Mouse (Mus musculus) ovary, adult 18-20 months (tissue): ENCODE results near the gene Cacna2d3.

Source experiments
- DNase-seq: peaks from one replicate; pipeline ENCODE4 v3.0.0; 2022; ENCODE audit warnings: low spot score, mixed read lengths

Gene Cacna2d3

DNA sequence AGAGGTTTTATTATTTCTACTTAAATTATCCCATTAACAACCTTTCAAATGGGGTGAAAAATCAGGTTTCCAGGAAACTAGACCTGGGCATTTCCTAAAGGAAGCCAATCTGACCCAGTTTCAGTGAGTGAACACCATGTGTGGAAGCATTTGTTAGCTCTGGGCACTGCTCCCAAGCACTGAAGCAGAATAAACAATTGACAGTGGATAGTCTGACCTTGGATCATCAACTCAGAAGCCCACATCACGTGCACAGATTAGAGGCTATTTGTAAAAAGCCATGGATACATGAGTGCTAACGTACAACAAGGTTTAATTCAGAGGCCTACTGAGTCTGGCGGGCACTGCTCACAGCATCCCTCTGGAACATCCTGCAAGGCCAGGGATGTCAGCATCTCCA lies 82.4 kb downstream of the Cacna2d3 start:
- no peak for DNase-seq

DNA sequence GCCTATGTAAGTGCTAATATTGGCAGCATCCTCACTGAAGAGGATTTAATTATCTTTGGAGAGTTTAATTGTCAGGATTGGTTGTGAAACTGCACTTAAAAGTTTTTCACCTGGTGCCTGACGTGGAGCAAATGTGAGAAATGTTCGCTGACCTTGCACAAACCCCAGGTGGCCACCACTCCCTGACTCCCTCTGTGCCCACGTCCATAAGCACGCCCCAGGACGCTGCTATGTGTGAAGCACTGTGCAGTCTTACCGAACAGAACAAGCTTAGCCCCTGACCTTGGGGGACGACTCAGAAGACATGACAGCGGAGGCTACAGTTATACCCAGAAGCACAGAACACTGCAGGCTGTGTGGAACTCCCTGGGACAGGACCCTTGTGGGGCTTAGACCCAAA lies 93.5 kb downstream of the Cacna2d3 start:
- no peak for DNase-seq

DNA sequence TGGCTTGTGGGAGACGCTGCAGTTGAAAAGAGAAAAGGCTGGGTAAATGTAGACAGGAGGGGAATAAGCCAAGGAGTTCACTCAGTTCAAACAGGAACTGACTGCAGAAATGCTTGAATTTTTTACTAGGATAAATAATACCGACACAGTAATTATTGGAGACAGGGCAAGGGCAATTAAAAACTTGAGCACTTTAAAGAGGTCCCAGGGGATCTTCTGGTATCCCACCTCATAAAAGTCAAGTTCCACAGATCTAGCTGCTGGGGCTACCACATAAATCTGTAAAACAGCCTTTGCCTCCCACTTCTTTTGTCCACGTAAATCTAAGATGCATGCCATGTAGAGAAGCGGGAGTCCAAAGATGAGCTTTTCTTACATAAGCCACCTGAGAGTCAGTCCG lies 109.2 kb downstream of the Cacna2d3 start:
- no peak for DNase-seq

DNA sequence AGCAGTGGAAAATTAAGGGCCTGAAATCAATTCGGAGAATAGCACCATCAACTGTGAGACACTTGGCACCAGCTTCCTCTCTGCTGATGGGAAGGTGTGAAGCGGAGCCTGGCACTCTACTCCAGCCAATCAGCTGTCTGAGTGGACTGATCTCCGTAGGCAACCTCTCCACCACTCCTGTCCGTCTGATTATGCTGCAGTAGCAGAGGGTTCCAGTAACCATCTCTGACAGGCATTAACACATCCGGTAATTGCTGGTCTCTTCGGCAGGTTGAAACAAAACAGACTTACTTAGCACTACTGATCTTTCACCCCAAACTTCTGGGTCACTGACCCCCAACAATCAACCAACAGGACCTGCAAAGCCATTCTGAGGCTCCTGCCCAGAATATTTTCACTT lies 112.9 kb downstream of the Cacna2d3 start:
- DNase-seq, result no peak

DNA sequence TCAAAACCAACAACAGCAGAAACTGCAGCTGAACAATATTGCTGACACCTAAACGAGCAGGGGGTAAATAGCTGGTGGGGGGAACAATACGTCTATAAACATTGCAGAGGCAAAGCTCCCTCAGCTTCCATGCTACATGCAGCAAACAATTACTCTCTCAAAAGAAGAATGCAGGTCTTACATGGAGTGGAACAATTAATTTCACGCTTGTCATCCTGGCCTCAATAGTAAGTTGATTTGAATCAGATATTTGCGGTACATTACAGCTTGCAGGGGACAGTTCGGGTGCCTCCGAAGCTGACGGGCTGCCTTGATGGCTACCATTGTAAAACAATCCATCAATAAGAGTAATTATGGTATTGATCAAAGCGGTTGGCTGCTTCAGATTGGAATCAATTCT lies 122.2 kb downstream of the Cacna2d3 start:
- no peak for DNase-seq

DNA sequence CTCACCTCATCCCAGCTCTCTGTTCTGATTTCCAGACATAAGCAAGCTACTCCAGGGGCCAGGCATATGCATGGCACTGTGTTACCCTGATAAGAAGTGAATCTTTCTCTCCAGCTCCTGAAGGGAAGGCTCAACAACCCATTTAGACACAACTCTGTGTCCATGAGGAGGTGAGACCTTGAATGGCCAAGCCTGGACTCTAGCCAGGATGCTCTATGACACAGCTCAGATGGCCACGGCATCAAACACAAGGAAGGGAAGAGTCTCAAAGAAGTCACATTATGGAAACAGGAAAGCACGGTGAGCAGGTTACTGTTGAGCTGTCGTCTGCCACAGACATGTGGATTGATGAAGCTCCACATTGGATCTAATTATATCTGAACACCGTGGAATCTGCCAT lies 128.8 kb downstream of the Cacna2d3 start:
- no peak for DNase-seq

DNA sequence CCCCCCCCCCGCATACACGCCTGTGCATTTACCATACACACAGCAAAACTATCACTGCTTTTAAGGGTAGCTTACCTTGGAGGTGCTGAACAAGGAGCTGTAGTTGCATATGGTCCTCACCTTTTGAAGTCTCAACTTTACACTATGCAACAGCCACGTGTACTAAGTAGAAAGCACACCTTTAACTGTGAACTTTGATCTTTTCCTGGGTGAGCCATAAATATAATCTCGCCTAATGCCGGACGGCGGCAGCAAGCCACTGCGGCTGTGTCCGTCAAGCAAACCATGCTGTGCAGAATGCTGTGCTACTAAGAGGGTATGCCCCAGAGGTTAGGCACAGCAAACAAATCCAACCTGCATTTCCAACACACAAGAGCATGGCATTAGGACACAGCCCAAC lies 132.0 kb downstream of the Cacna2d3 start:
- no peak for DNase-seq

DNA sequence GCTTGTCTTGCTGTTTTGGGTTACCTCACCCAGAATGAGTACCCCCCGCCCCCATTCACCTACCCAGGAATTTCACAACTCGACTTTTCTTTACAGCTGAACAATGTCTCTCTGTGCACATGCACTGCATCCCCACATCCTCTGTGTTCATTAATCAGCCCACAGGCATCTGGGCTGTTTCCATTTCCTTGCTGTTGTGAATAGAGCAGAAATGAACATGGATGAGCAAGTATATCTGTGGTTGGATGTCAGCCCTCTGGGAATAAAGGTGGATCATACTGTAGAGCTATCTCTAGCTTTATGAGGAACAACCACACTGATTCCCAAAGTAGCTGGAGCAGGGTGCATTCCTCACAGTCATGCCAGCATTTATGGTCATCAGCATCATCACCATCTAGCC lies 139.7 kb downstream of the Cacna2d3 start:
- no peak for DNase-seq

DNA sequence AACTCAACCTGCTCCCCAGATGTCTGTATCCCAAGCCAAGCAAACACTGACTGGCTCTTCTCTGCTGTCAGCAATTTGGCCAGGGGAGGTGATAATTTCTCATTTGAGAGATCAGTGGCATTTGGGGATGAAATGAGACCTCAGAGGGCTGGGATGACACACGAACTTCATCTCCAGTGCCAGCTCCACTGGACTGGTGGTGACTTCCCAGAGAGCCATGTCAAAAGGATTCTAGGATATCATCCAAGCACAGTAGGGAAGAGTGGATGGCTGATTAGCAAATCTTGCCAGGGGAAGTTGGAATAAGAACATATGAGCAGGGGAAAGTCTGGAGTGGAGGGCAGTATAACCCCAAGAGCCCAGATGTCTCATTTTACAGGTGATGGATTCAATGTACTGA lies 143.9 kb downstream of the Cacna2d3 start:
- no peak for DNase-seq

DNA sequence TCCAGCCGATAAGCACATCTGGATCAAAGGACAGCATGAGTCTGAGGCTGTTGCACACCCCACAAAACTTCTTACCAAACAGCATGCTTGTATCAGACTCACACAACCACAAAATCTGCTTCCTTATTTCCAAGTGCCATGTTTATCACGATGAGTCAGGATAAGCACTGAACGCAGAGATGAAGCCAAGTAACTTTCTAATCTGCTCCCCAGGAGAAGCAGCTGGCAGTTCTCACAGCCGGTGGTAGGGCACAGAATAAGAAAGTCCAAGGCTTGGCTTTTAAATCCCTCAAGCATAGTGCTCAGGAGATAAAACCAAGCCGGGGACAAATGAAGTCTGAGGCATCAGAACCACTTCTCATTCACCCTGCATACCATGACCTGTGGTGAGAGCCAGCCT lies 146.1 kb downstream of the Cacna2d3 start:
- no peak for DNase-seq

DNA sequence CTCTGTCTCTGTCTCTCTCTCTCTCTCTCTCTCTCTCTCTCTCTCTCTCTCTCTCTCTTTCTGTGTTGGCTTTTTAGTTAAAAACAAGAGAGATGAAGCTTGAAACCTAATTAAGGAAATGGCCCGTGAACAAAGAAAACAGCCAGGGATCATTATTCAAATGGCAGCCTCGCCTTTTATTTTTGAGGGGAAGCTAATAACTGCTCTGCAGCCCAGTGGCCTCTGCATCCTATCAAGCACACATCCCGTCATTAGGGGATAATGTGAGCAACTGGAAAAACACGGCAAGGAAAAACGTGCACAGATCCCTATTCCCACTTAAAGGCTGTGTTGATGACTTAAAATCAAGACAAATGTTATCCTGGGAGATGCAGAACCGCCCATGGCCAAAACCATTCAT lies 159.0 kb downstream of the Cacna2d3 start:
- DNase-seq, result no peak

DNA sequence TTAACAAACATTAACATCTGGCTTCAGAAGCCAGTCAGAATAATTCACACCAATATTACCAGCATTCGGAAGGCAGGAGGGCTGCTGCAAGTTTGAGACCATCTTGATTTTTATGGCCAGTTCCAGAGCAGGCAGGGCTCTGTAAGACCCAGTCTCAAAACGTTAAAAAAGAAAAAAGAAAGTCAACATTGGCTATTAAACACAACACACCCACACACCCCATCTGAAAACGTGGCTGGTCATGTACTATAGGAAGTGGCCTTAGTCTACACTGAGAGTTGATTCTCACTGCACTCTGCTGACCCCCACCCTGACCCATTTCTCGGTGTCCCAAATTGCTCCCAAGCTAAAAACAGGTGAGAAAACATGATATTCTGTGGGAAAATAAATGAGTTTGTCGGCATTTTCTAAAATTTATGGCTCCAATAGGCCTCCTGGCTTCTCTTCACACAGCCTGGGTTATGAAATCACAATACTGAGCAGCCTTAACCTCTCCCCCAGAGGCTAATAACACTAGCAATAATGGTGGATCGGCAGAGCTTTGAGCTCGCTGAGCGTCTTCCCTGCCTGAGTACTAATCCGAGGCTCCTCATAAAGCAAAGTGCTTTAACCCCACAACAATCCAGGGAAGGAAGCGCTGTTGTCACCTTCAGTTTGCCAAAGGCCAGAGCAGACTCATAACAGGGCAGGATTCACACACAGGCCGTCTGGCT lies 160.4 kb downstream of the Cacna2d3 start:
- no peak for DNase-seq

DNA sequence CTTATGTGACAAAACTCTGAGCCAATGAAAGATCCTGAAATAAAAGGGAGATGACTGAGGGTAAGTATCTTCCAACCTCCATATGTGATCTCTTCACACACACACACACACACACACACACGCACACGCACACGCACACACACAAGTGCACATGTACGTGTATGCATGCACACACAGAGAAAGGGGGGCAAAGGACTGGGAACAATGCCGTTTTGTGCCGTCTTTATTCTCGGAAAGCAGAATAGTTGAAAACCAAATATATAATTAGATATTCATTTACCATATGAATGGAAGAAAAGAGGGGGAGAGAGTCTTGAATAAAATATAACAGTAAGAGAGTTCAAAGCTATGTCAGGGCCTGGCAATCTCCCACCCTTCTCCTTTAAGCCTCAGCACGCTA lies 163.2 kb downstream of the Cacna2d3 start:
- DNase-seq, result no peak

DNA sequence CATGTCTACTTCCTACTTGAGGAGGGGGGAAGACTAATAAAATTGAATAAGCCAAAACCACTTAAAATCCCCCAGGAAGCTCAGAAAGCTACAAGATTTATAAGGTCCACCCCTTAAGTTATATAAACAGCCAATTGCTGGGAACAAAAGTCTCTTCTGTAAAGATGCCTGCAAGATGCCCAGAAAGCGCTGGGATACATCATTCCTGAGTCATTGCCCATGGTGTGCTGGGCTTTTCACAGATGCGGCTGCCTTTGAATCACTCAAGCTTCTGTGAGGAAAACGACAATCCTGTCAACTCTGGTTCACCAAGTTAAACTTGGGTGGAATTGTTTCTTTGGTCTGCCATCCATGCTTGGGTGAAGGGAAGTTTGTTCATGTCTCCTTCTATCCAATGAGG lies 165.5 kb downstream of the Cacna2d3 start:
- DNase-seq, result no peak

DNA sequence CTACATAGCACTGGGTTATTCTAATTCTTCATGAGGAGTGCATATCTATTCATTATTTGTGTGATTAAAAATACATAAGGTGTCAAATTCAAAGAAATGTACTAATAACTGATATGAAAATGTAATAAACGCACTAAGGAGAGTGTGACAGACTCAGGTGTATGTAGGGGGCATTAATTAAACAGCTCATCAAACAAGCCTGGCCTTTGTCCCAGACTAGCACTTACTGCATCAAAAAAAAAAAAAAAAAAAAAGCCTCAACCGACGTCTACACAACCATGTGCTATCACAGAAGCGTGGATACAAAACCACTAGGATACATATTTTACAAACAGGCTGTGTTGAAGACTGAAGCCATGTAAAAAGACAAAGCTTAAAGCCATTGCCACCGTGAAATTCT lies 169.2 kb downstream of the Cacna2d3 start:
- DNase-seq, result no peak

DNA sequence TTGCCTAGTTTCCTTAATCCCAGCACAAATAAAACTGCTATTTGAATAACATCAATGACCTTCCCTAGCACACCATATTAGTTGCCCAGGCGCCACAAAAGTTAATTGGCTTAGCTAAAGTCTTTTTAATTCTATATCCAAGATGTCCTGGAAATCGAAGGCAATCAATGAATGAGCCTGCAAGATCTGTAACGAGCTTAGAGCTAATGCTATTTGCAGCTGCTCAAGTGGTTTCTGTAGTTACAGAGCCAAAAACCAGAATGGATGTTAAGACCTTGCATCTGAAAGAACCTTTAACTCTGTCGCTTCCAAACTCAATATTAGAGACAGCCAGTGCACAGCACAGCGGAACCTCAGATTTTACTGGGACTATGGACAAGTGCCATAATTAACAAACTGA lies 173.0 kb downstream of the Cacna2d3 start:
- no peak for DNase-seq

DNA sequence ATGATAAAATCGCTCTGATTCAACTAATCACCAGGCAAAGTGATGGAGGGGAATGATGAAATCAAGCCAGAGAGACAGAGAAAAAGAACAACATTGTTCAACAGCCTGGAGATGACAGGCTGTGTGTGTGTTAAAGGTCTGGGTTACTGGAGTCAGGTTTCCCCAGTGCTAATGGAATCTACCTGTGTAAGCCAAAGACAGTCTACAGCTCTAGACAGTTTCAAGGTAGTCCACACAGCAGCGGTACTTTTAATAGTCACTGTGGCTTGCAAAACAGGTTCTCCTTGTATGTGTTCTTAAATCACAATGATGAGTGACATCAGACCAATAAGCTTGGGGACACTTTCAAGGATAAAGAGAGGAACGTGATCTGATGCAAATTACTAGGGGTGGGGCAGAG lies 191.1 kb downstream of the Cacna2d3 start:
- DNase-seq, result no peak

DNA sequence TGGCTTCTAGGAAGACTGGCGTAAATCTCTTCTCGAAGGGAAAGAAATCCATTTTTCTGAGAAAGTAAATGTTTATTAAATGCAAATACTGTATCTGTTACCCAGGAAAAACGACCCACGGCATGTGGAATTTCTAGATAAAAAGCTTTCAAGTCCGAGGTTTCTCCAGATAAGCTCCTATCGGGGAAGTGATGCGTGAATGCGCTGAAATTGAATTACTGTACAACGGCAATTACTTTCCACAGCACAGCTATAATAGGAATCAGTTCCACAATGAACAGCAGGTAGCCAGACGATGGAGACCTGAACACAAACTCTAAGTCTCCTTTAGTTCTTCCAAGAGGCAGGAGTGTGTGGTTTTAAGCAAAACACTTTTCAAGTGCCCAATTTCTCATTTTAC lies 193.0 kb downstream of the Cacna2d3 start:
- no peak for DNase-seq

DNA sequence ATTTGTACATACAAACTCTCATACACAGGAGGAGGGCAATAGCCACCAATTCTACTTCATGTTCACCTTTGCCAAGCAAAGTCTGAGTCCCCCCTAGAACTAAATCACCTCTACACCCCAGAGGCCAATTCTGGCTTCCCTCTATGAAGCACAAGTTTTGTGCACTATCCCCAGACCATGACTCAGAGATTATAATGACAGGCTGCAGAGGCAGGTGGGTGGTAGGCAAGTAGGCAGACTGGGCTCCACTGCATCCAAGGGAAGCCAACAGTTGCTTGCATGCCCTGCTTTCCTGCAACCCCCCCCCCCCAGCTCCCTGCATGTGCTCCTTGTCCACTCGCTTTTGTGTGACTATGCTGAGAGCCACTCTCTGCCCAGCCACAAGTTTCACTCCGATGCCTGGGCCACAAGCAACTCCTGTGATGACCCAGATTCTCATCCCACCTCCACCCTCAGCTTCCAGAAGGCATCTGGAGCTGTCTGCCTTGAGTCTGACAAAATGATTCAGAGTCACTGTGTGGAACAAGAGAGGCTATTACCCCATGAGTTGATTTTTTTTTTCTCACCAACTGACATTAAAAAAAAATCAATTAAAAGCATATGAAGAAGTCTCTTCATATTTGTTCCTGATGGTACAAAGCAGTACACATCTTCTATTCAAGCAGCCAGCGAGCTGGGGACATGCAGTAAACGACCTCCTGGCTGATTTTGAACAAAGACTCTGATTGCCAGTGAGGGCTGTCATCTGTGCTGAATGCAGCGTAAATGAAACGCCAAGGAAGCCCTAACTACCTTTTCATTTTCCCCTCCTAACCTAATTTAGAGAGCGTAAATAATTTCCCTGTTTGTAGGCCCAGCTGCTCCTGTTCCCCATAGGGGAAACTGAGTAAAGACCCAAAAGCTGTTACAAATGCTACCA lies 201.7 kb downstream of the Cacna2d3 start:
- DNase-seq, result no peak

DNA sequence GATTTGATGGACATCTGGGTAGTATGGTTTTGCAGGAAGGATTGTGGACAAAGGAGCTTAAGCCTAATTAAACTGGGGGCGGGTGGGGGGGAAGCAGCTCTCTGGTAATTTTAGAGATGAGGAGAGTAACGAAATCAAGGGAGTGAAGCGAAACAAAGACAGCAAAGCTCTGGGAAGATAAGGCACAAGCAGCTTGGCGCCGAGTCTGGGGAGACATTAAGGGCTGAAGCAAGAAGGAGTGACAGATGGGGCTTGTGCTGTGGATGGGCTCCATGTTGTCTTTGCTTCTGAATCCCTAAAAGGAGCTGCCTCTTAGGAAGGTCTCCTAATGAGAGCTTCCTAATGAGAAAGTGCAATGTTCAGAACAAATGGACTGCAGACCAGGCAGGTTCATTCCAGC lies 219.0 kb downstream of the Cacna2d3 start:
- DNase-seq, result no peak

DNA sequence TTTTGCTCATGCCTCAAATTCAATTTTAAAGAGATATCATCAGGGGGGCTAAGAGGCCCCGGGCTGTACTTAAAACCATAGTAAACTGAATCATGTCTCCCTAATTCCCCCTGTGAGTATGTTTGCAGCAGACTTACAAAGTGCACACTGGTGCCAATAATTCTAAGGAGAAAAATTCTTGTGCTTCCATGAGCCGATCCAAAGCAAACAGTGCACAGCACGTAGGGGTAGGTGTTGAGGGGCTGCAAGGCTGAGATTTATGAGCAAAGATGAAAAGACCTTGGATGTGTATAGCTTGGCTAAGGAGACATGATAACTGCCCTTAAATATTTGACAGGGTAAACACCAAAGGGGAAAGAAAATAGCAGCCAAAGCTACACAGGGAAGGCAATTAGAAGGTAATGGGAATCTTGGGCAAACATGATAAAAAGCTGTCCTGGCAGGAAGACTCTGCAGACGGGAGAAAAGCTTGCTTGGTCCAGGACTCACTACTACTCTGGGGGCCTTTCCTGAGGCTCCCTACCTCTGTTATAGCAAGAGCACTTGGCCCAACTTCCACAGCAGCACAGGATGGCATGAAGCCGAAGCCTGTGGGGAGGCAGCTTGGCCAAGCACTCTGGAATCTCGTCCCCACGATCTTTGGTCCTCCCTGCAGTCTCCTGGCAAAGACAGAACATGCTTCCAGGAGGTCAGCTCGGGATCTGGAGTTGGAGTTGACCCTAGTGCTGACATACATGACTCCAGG lies 222.9 kb downstream of the Cacna2d3 start:
- DNase-seq, result no peak

DNA sequence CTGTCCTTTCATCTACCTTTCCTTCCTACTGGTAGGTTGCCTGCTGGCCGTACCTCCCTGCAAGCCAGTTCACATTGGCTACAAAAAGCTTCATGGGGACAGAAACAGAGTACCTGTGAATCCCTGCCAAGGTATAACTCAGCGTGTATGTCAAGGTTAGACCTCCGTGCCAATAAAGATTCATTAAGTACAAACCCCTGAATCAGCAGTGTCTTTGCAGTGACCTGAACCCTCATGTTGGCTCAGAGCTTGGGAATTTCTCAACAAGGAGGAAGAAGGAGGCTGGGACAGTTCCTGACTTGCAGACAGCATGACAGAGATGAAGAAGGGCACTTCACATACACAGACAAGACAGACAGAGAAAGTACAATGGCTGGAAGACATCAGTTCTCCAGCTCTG lies 225.1 kb downstream of the Cacna2d3 start:
- no peak for DNase-seq

DNA sequence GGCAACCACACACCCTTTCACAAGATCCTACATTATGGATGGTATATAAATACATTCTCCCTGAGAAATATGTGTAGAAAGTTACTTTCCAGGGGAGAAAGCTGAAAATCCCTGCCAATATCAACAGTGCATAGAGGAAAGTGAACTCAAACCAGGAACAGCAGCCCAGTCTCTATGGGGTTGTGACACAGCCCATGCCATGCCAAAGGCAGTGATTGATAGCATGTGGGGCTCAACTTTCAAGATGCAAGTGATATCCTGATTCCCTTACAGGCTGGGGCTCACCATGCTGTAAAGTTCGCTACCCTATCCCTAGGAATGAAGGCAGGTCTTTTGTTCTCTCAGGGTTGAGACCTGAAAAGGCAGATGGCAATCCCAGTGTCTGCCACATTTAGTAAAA lies 229.9 kb downstream of the Cacna2d3 start:
- DNase-seq, result no peak
